ENCODE assay signal across 7 mouse cellular contexts in the genomic region with DNA sequence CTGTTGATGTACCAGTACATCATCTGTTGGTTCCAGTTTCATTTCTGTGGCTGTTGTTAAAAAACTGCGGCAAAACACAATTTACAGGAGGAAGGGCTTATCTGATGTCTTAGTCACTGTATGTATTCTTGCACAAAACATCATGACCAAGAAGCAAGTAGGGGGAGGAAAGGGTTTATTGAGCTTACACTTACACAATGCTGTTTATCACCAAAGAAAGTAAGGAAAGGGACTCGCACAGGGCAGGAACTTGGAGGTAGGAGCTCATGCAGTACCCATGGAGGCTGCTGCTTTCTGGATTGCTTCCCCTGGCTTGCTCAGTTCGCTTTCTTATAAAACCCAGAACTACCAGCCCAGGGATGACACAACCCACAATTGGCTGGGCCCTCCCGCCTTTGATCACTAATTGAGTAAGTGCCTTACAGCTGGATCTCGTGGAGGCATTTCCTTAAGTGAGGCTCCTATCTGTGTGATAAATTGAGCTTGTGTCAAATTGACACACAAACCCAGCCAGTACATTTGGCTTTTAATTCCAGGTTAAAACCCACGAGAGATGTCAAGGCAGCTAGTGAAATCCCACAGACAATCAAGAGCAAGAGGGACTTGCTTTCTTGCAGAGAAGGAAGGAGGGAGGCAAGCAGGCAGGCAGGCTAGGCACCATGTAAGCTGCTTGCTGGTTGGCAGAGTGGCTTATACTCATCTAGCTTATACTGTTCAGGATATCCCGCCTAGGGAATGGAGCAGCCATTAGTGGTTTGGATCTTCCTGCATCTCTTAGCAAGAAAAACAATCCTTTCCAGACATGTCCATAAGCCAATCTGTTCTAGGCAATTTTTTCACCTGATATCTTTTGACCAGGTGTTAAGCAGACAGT. TPM values are rescaled to one million over a fixed set of nuclear protein-coding genes. Genes with fewer than 3 reads are reported as not detected.
DNase-seq lines count a peak whose midpoint lies in the region; ATAC-seq lines count a peak whose summit lies in the region.

No protein-coding gene starts in this region.

- H3K4me3 ChIP-seq in neural tube, embryonic 11.5 days (ENCODE audit: low read depth, low read length), result peak overlapping the region; percentile 69
- H3K4me3 ChIP-seq in embryonic facial prominence, embryonic 10.5 days, result peak overlapping the region; percentile 83
- peak overlapping the region; percentile 85 for H3K4me3 ChIP-seq in limb, embryonic 10.5 days

- H3K9me3 ChIP-seq in neural tube, embryonic 11.5 days (ENCODE audit: control insufficient read depth, low read length), result no peaks in the 10 kb centered on the region
- no peaks in the 10 kb centered on the region for H3K9me3 ChIP-seq in embryonic facial prominence, embryonic 10.5 days
- no peaks in the 10 kb centered on the region for H3K9me3 ChIP-seq in limb, embryonic 10.5 days (replicated peaks)

- H3K27ac ChIP-seq in neural tube, embryonic 11.5 days (ENCODE audit: low read depth, low read length), result no peak overlapping the region
- peak overlapping the region; percentile 51; the same call in 1 of the 2 replicates for H3K27ac ChIP-seq in embryonic facial prominence, embryonic 10.5 days (replicated peaks)
- H3K27ac ChIP-seq in limb, embryonic 10.5 days, result 0 out of 2 replicates have a peak overlapping the region, but pooled peaks have one; percentile 97

- no peaks in the 10 kb centered on the region; the same call in 1 of the 2 replicates for H3K36me3 ChIP-seq in neural tube, embryonic 11.5 days (ENCODE audit: control insufficient read depth, insufficient read depth, low read length)
- peaks cover 41% of the 10 kb centered on the region for H3K36me3 ChIP-seq in embryonic facial prominence, embryonic 10.5 days (replicated peaks)
- peaks cover 39% of the 10 kb centered on the region for H3K36me3 ChIP-seq in limb, embryonic 10.5 days

- peak overlapping the region; percentile 69 for H3K4me2 ChIP-seq in neural tube, embryonic 11.5 days (ENCODE audit: low read depth)

- no peak for DNase-seq in neural tube, embryonic 11.5 days (ENCODE audit: low spot score)
- no peak for DNase-seq in neural tube, embryonic 10.5 days (ENCODE audit: extremely low spot score, low spot score)
- peak; percentile 18 for DNase-seq in embryonic facial prominence, embryonic 10.5 days (ENCODE audit: low spot score)
- no peak for DNase-seq in limb, embryonic 10.5 days (ENCODE audit: low spot score)
- peak; percentile 5 for DNase-seq in retina, embryonic 14.5 days (ENCODE audit: low spot score)
- no peak for DNase-seq in frontal cortex, postnatal 36 days (ENCODE audit: low spot score in 2 of 2)
- no peak for DNase-seq in urinary bladder, postnatal 14 days (ENCODE audit: low spot score)

- peaks cover 6% of the 10 kb centered on the region; the same call in 1 of the 2 replicates for H3K4me1 ChIP-seq in neural tube, embryonic 11.5 days (ENCODE audit: control insufficient read depth, insufficient read depth, low read length)
- peaks cover 15% of the 10 kb centered on the region for H3K4me1 ChIP-seq in embryonic facial prominence, embryonic 10.5 days
- peaks cover 9% of the 10 kb centered on the region for H3K4me1 ChIP-seq in limb, embryonic 10.5 days

- no peak overlapping the region for H3K9ac ChIP-seq in neural tube, embryonic 11.5 days (ENCODE audit: low read length)

- no peak for ATAC-seq in neural tube, embryonic 11.5 days (ENCODE audit: insufficient read depth, low FRiP score, low TSS enrichment)

- no peaks in the 10 kb centered on the region for H3K27me3 ChIP-seq in neural tube, embryonic 11.5 days (ENCODE audit: control insufficient read depth, insufficient read depth, low read length)
- no peaks in the 10 kb centered on the region for H3K27me3 ChIP-seq in embryonic facial prominence, embryonic 10.5 days (replicated peaks; ENCODE audit: low read depth, poor library complexity, severe bottlenecking)
- H3K27me3 ChIP-seq in limb, embryonic 10.5 days (ENCODE audit: low read depth, poor library complexity, severe bottlenecking), result no peaks in the 10 kb centered on the region

- WGBS in neural tube, embryonic 11.5 days, result 61% methylated on average over 7 of the region's 7 CpGs
- 69% methylated on average over 7 of the region's 7 CpGs for WGBS in embryonic facial prominence, embryonic 10.5 days
- 44% methylated on average over 7 of the region's 7 CpGs for WGBS in limb, embryonic 10.5 days

RNA-seq across cellular contexts. Expression of a gene that starts 1.6 kb away (rescaled TPM):
- 159 and 164 TPM in 2 replicates for polyA plus RNA-seq in neural tube, embryonic 11.5 days (2014; fragmentation: Nextera tagmentation; extraction: Ambion mirVana)
- polyA plus RNA-seq in embryonic facial prominence, embryonic 10.5 days (2016; fragmentation: Nextera tagmentation; extraction: Ambion mirVana), result 159 and 166 TPM in 2 replicates
- 147 and 153 TPM in 2 replicates for polyA plus RNA-seq in limb, embryonic 10.5 days (2016; fragmentation: Nextera tagmentation; extraction: Ambion mirVana)

RNA-seq across cellular contexts. Expression of a gene that starts 24.0 kb away (rescaled TPM):
- polyA plus RNA-seq in neural tube, embryonic 11.5 days (2014; fragmentation: Nextera tagmentation; extraction: Ambion mirVana), result not detected in 2 replicates
- not detected in 2 replicates for polyA plus RNA-seq in embryonic facial prominence, embryonic 10.5 days (2016; fragmentation: Nextera tagmentation; extraction: Ambion mirVana)
- polyA plus RNA-seq in limb, embryonic 10.5 days (2016; fragmentation: Nextera tagmentation; extraction: Ambion mirVana), result not detected in 2 replicates

RNA-seq across cellular contexts. Expression of a gene that starts 26.7 kb away (rescaled TPM):
- polyA plus RNA-seq in neural tube, embryonic 11.5 days (2014; fragmentation: Nextera tagmentation; extraction: Ambion mirVana), result 45.6 and 47.0 TPM in 2 replicates
- polyA plus RNA-seq in embryonic facial prominence, embryonic 10.5 days (2016; fragmentation: Nextera tagmentation; extraction: Ambion mirVana), result 69.6 and 76.0 TPM in 2 replicates
- 82.0 and 85.6 TPM in 2 replicates for polyA plus RNA-seq in limb, embryonic 10.5 days (2016; fragmentation: Nextera tagmentation; extraction: Ambion mirVana)

RNA-seq across cellular contexts. Expression of a gene that starts 26.8 kb away (rescaled TPM):
- polyA plus RNA-seq in neural tube, embryonic 11.5 days (2014; fragmentation: Nextera tagmentation; extraction: Ambion mirVana), result 287 and 298 TPM in 2 replicates
- 311 and 324 TPM in 2 replicates for polyA plus RNA-seq in embryonic facial prominence, embryonic 10.5 days (2016; fragmentation: Nextera tagmentation; extraction: Ambion mirVana)
- 329 and 335 TPM in 2 replicates for polyA plus RNA-seq in limb, embryonic 10.5 days (2016; fragmentation: Nextera tagmentation; extraction: Ambion mirVana)

RNA-seq across cellular contexts. Expression of a gene that starts 43.6 kb away (rescaled TPM):
- not detected in 2 replicates for polyA plus RNA-seq in neural tube, embryonic 11.5 days (2014; fragmentation: Nextera tagmentation; extraction: Ambion mirVana)
- polyA plus RNA-seq in embryonic facial prominence, embryonic 10.5 days (2016; fragmentation: Nextera tagmentation; extraction: Ambion mirVana), result not detected in 2 replicates
- polyA plus RNA-seq in limb, embryonic 10.5 days (2016; fragmentation: Nextera tagmentation; extraction: Ambion mirVana), result not detected in 2 replicates

Comparison
In these comparisons a context has a peak if more than half of its experiments do, and no peak if none do; other contexts are left out.
1. DNase-seq: peak in embryonic facial prominence, embryonic 10.5 days (single experiment) and retina, embryonic 14.5 days (single experiment); none in neural tube, embryonic 11.5 days (single experiment), neural tube, embryonic 10.5 days (single experiment), limb, embryonic 10.5 days (single experiment), frontal cortex, postnatal 36 days (0 of 2) and urinary bladder, postnatal 14 days (single experiment).
2. Peak in every context shown above with its lines, with median percentiles within 50 percentile points of each other: H3K4me3 ChIP-seq.